Mouse (Mus musculus) E14TG2a.4 (cell line): ENCODE measurements at regions not wholly inside any gene's neighbourhood (a gene's known extent, or its start where the extent isn't known, plus 50 kb on each side); places are given as distances from the start of the nearest gene placed in this dataset.

Experiments
- CTCF ChIP-seq: conservative IDR thresholded peaks from 2 replicates; pipeline ENCODE4 v1.5.1; 2014; ENCODE audit warnings: low read length
- POU5F1 ChIP-seq: IDR thresholded peaks from 2 replicates; pipeline ENCODE4 v1.6.1; 2014; ENCODE audit warnings: low read length, borderline replicate concordance

DNA sequence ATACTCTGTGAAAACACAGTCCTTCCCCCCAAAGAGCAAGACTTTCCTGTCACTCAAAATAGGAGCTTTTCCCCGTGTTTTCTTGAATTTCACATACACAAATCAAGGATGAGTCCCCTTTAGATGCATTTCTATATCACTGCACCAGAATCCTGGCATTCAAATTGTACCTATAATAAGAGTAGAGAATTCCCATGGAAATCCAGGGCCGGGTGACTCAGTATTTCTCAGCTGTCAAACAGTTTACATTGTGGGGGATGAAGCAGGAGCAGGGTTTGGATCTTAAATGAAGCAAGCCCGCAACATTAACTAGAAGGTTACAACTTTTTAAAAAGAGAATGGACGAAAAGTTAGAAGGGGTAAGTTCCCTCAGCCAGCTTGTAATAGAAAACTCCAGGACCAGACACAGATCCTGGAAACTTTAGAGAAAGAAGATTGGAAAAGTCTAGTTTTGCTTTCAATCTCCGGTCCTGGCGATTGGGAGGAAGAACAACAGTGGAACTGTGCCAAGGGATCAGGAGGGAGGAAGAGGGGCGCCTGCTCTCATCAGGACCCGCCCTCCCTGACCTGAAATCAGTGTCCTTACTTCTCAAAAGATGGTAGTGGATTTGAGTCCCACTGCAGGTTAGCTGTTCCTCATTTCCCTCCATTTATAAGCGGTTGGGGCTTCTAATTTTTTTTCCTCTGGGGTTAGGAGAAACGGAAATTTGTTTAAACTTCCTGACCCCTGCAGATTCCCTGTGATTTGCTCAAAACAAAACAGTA is 676.4 kb downstream of the Cypt12 start:
- TF ChIP-seq CTCF (no peak), POU5F1 (no peak)
